Mouse (Mus musculus): ENCODE data around the gene Thbs3. TPM values are rescaled to one million over a fixed set of nuclear protein-coding genes. Genes with fewer than 3 reads are reported as not detected.

Gene Thbs3
- polyA plus RNA-seq, 2 experiments = 78.9 to 244 TPM

DNA sequence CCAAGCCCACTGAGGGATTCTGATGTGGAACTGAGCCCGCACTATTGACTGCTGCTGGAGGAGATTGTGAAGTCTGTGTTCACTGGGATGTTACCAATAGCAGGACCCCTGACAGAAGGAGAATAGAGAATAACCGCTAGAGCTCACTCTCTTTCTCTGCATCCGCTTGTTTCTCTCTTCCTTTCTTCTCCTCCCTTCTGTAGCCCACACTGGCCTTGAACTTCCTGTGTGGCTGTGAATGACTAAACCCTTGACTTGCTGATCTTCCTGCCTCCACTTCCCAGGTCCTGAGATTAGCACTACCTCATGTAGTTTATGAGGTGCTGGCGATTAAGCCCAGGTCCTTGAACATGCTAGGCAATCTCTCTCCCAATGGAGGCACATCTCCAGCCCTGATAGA, 32.5 kb downstream of the Thbs3 start:
- WGBS = 88% methylated on average over 4 of the region's 4 CpGs

DNA sequence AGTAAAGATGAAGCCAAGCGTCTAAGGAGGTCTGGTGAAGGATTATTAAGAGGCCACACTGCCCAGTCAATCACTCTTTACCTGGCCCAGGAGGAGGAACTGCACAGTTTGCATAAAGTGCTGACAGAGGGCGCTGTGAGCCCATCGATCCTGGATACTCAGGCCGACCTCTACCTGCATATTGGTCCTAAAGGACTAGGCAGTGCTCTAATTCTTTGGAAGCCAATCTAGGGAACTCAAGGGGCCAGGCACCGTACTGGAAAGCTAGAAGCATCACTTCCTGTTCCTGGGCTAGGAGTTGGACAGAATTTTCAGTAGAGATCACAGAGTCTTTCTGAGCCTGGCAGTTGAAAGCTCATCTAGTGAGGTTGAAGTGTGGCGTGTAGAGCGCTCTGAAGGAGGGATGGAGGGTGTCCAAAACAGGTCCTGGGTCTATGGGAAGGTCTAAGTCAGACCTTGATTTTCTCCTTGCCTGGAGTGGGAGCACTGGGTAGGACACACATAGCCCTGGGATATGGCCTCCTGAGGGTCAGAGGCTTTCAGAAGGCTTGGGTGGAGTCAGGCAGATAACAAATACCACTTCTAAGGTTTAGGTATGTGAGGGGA, 35.6 kb downstream of the Thbs3 start:
- Histone ChIP-seq H3K4me1 (ENCODE audit: control insufficient read depth, insufficient read depth, low read length) (peaks cover 19% of the 10 kb centered on the region), H3K27ac (replicated peaks; ENCODE audit: low read depth, low read length) (no peak overlapping the region), H3K27me3 (ENCODE audit: control insufficient read depth, insufficient read depth, low read length) (no peaks in the 10 kb centered on the region), H3K36me3 (ENCODE audit: control insufficient read depth, insufficient read depth, low read length) (peaks cover 13% of the 10 kb centered on the region), H3K4me3 (replicated peaks; ENCODE audit: low read length) (no peak overlapping the region), H3K4me2 (replicated peaks; ENCODE audit: low read depth, low read length, severe bottlenecking) (no peak overlapping the region), H3K9me3 (ENCODE audit: control insufficient read depth, low read length) (no peaks in the 10 kb centered on the region), H3K9ac (ENCODE audit: low read depth, low read length, severe bottlenecking) (no peak overlapping the region)
- DNase-seq (ENCODE audit: low spot score) (peak; percentile 45), ATAC-seq (ENCODE audit: low FRiP score, low read depth) (no peak)
- TF ChIP-seq POLR2A (IDR thresholded peaks at IDR 0.05; ENCODE audit: borderline replicate concordance, extremely low read depth, insufficient read depth, insufficient read length) = no peak
- WGBS = 18% methylated on average over 7 of the region's 7 CpGs

More for the DNA sequence above, 32.5 kb downstream of the Thbs3 start:
- H3K4me2 ChIP-seq (replicated peaks; ENCODE audit: low read depth, low read length, severe bottlenecking) = peak overlapping the region; percentile 90
- no peaks in the 10 kb centered on the region for H3K9me3 ChIP-seq (ENCODE audit: control insufficient read depth, low read length)
- ATAC-seq (ENCODE audit: low FRiP score, low read depth) (no peak), DNase-seq (ENCODE audit: low spot score) (no peak)
- H3K36me3 ChIP-seq (ENCODE audit: control insufficient read depth, insufficient read depth, low read length) = peaks cover 13% of the 10 kb centered on the region
- peak overlapping the region; percentile 86 for H3K4me3 ChIP-seq (replicated peaks; ENCODE audit: low read length)
- no peaks in the 10 kb centered on the region for H3K27me3 ChIP-seq (ENCODE audit: control insufficient read depth, insufficient read depth, low read length)
- TF ChIP-seq POLR2A (IDR thresholded peaks at IDR 0.05; ENCODE audit: borderline replicate concordance, extremely low read depth, insufficient read depth, insufficient read length) = no peak
- H3K27ac ChIP-seq (replicated peaks; ENCODE audit: low read depth, low read length) = no peak overlapping the region
- H3K9ac ChIP-seq (ENCODE audit: low read depth, low read length, severe bottlenecking) = peak overlapping the region; percentile 75
- peaks cover 38% of the 10 kb centered on the region for H3K4me1 ChIP-seq (ENCODE audit: control insufficient read depth, insufficient read depth, low read length)

GRCm38 (mm10) chr3:89251365-89251895, 36.5 kb downstream of the Thbs3 start:
- H3K36me3 ChIP-seq (ENCODE audit: control insufficient read depth, insufficient read depth, low read length) = peaks cover 13% of the 10 kb centered on the region
- no peak for TF ChIP-seq POLR2A (IDR thresholded peaks at IDR 0.05; ENCODE audit: borderline replicate concordance, extremely low read depth, insufficient read depth, insufficient read length)
- H3K27ac ChIP-seq (replicated peaks; ENCODE audit: low read depth, low read length) = no peak overlapping the region
- DNase-seq (ENCODE audit: low spot score) = no peak
- H3K4me2 ChIP-seq (replicated peaks; ENCODE audit: low read depth, low read length, severe bottlenecking) = no peak overlapping the region; the same call in 1 of the 2 replicates
- 8% methylated on average over 16 of the region's 17 CpGs for WGBS
- peaks cover 15% of the 10 kb centered on the region for H3K4me1 ChIP-seq (ENCODE audit: control insufficient read depth, insufficient read depth, low read length)
- no peak overlapping the region for H3K4me3 ChIP-seq (replicated peaks; ENCODE audit: low read length)
- H3K9ac ChIP-seq (ENCODE audit: low read depth, low read length, severe bottlenecking) = no peak overlapping the region
- no peak for ATAC-seq (ENCODE audit: low FRiP score, low read depth)
- no peaks in the 10 kb centered on the region for H3K27me3 ChIP-seq (ENCODE audit: control insufficient read depth, insufficient read depth, low read length)
- H3K9me3 ChIP-seq (ENCODE audit: control insufficient read depth, low read length) = no peaks in the 10 kb centered on the region

- Histone ChIP-seq H3K9me3 (ENCODE audit: control insufficient read depth, low read length) (no peaks in the 10 kb centered on the region), H3K36me3 (ENCODE audit: control insufficient read depth, insufficient read depth, low read length) (no peaks in the 10 kb centered on the region), H3K27ac (replicated peaks; ENCODE audit: low read depth, low read length) (no peak overlapping the region), H3K9ac (ENCODE audit: low read depth, low read length, severe bottlenecking) (no peak overlapping the region), H3K4me2 (replicated peaks; ENCODE audit: low read depth, low read length, severe bottlenecking) (no peak overlapping the region), H3K4me1 (ENCODE audit: control insufficient read depth, insufficient read depth, low read length) (peaks cover 9% of the 10 kb centered on the region), H3K27me3 (ENCODE audit: control insufficient read depth, insufficient read depth, low read length) (no peaks in the 10 kb centered on the region), H3K4me3 (replicated peaks; ENCODE audit: low read length) (no peak overlapping the region)
- ATAC-seq (ENCODE audit: low FRiP score, low read depth) = no peak
- WGBS = 85% methylated on average over 5 of the region's 5 CpGs
- TF ChIP-seq POLR2A (IDR thresholded peaks at IDR 0.05; ENCODE audit: borderline replicate concordance, extremely low read depth, insufficient read depth, insufficient read length) = no peak
- DNase-seq (ENCODE audit: low spot score) = no peak
Observed at GRCm38 (mm10) chr3:89254994-89255393, 40.0 kb downstream of the Thbs3 start.

DNA sequence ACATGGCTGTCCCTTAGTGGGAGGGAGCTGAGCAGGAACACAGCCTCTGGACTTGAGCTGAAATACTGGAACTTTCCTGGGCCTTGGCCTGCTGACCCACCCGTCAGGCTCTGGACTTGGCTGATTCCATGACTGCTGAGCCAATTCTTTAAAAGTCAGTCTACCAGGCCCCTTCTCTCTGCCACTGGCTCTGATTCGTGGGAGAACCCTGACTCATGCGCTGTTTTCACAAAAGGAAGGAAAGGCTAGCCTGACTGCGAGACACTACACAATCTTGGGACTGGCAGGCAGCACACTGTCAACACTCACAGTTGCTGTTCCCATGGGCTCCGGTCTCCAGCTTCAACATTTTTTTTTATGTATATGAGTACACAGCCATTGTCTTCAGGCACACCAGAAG, 41.2 kb downstream of the Thbs3 start:
- H3K4me1 ChIP-seq (ENCODE audit: control insufficient read depth, insufficient read depth, low read length) = peaks cover 7% of the 10 kb centered on the region
- H3K36me3 ChIP-seq (ENCODE audit: control insufficient read depth, insufficient read depth, low read length) = no peaks in the 10 kb centered on the region
- DNase-seq (ENCODE audit: low spot score) (no peak), ATAC-seq (ENCODE audit: low FRiP score, low read depth) (no peak)
- TF ChIP-seq POLR2A (IDR thresholded peaks at IDR 0.05; ENCODE audit: borderline replicate concordance, extremely low read depth, insufficient read depth, insufficient read length) = no peak
- no peak overlapping the region for H3K4me3 ChIP-seq (replicated peaks; ENCODE audit: low read length)
- no peak overlapping the region for H3K4me2 ChIP-seq (replicated peaks; ENCODE audit: low read depth, low read length, severe bottlenecking)
- no peaks in the 10 kb centered on the region for H3K9me3 ChIP-seq (ENCODE audit: control insufficient read depth, low read length)
- H3K9ac ChIP-seq (ENCODE audit: low read depth, low read length, severe bottlenecking) = no peak overlapping the region
- no peak overlapping the region for H3K27ac ChIP-seq (replicated peaks; ENCODE audit: low read depth, low read length)
- WGBS = 85% methylated on average over 5 of the region's 5 CpGs
- H3K27me3 ChIP-seq (ENCODE audit: control insufficient read depth, insufficient read depth, low read length) = no peaks in the 10 kb centered on the region

Measured in limb, embryonic 14.5 days (tissue).